Mouse (Mus musculus): ENCODE results near the gene Dach1.

- TF ChIP-seq POLR2A (IDR thresholded peaks at IDR 0.05; ENCODE audit: borderline replicate concordance, insufficient read depth, low read length) (no peak), CTCF (IDR thresholded peaks at IDR 0.05; ENCODE audit: borderline replicate concordance, insufficient read depth, low read depth, low read length) (no peak)
Measured at GRCm38 (mm10) chr14:98084720-98085119, 84.8 kb downstream of the Dach1 start.

All from cerebellum, adult 2 months (tissue).